Mouse (Mus musculus): ENCODE measurements around the gene Olfr924. TPM values are rescaled to one million over a fixed set of nuclear protein-coding genes. Genes with fewer than 3 reads are reported as not detected.
"Not testable (repeated sequence)": the region's sequence is repeated elsewhere in the genome, so short reads cannot be mapped to it uniquely, and the experiment has no call there.

The Olfr924 gene
- not detected for total RNA-seq (2021)

DNA sequence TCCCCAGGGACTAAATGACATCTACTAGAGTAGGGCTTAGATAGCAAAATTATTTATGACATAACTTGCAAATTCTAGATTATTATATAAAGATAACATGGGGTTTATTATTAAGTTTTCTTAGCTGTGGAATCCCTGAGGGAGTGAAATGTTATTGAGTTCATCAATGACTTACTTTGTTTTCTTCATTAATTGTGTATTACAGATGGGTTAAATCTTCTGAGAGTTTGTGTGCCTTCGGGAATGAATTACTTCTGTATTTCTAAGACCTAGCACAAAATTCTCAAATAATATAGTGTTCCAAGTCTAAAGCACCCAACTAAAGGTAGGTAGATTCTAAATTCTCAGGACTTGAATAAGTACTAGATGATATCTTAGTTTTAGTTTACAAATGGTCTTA is at the start of gene Olfr924:
Gene Olfr924, plus strand, starts transcription at position 301 of the 400 bp plus-strand sequence.
- no peak for DNase-seq (ENCODE audit: extremely low spot score in 1 of 2, low spot score in 1 of 2)

DNA sequence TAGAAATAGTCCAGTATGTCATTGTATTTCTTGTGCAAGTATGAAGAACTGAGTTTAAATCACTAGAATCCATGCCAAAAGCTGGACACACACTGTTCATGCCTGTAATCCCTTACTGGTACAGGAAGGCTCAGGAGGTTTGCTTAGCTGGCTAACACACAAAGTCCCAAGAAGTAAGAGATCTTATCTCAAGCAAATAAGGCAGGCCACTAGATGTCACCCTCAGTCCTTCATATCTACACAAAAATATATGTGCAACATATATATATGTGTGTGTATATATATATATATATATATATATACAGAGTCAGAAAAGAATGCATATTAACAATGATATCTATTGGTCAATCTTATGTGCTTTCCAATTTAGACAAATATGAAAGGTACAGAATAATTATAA is 38.6 kb upstream of the Olfr924 start:
- DNase-seq (ENCODE audit: extremely low spot score in 1 of 2, low spot score in 1 of 2), result peak in 1 of 2 experiments; percentile 4

DNA sequence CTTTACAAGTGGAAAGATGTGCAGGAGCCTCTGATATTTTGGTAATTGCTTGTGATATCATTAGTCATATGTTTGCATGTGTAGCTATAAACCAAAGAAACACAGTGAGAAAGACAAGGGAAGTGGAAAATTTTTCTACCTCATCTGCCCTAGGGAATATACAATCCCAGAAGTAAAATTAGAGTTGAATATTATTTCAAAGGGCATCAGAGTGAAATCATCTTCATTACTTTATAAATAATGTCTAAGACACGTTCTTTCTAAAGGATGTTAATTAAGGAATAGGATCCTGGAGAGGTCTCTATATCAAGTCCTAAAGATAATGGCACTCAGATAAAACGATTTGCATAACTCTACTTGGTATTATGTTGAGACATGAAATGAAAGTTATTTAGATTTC is 29.9 kb upstream of the Olfr924 start, which contains the start of gene Olfr922:
Gene Olfr922, plus strand, starts transcription at position 301 of the 400 bp plus-strand sequence.
- DNase-seq (ENCODE audit: extremely low spot score in 1 of 2, low spot score in 1 of 2), result no peak

DNA sequence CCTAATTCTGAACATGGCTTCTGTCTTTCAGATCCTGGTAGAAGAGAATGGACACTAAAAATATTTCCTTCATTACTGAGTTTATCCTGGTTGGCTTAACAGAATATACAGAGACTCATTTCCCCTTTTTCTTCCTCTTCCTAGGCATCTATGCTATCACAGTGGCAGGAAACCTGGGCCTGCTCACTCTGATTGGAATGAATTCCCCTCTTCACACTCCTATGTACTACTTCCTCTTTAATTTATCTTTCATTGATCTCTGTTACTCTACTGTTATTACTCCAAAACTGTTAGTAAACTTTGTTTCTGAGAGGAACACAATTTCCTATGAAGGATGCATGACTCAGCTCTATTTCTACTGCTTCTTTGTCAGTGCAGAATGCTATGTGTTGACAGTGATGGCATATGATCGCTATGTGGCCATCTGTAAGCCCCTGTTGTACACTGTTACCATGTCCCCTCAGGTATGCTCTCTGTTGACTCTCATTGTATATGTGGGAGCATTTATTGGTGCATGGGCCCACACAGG is 28.7 kb upstream of the Olfr924 start:
- no peak for DNase-seq (ENCODE audit: extremely low spot score in 1 of 2, low spot score in 1 of 2)

DNA sequence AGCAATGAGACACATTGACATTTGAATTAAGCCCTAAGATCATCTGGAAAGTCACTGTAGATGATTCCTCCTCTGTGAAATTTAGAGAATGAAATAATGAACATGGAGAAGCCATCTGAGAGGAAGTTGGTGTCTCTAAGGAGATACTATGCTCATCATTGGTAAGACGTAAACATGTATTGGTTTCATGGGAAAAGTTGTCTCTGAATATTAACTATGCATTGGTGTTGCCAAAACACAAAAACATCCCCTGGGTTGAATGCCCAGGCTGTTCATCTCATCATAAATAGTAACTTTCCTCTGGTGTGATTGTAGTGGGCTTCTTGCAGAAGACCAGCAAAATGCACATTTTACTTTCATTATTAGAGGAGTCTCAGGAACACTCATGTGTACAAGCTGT is 18.0 kb upstream of the Olfr924 start, which contains the start of gene Olfr923:
Gene Olfr923, plus strand, starts transcription at position 301 of the 400 bp plus-strand sequence.
- no peak for DNase-seq (ENCODE audit: extremely low spot score in 1 of 2, low spot score in 1 of 2)

DNA sequence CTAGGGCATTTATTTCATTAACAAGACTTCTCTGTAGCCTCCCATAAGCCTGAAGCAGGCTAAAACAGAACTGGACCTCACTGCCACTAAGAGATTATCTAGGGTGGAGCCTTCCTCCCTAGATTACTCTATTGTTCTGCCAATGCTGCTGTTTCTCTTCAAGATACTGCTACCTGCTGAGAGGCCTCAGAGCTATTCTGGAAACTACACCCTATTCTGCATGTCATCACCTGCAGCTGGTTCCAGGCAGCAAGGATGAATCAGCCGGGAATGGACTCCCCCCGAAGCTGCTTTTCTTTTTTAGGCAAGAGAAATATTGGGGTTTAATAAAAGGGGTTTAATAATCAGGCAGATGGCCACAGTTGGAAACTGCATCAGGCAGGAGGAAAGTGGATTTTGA is 11.2 kb upstream of the Olfr924 start:
- DNase-seq (ENCODE audit: extremely low spot score in 1 of 2, low spot score in 1 of 2), result no peak

DNA sequence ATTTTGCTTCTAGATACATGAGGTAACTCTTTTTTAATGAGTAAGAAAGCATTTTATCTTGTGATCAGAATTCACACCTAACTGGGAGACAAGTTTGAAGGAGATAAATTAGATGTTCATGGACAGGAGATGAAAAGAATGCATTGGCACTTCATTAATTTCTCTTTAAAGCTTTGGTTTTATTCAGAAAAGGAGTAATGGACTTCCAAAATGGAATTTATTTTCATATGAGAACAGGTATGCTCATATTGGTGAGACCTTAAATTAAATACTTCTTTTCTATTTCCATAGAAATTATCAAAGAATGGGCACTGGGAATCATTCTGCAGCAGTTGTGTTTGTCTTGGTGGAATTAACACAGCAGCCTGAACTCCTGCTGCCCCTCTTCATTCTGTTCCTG is 10.5 kb downstream of the Olfr924 start, which contains the start of gene Olfr26:
Gene Olfr26, plus strand, starts transcription at position 301 of the 400 bp plus-strand sequence.
- no peak for DNase-seq (ENCODE audit: extremely low spot score in 1 of 2, low spot score in 1 of 2)

DNA sequence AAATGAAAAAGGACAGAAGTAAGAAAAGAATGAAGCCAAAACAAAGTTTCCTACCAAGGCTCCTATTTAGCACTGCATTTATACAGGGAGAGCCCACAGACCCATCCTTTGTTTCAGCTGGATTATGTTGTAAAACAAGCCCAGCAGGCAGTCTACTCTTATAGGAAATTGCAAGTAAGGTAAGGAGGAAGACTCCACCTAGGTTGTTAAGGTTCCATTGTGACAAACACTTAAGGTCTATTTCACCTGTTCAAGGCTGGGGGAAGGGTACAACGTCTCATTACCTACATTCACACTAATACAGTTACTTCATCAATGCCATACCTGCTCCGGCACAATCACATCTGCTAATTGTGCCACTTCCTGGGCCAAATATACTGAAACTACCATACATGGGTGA is 30.6 kb downstream of the Olfr924 start:
- not testable (repeated sequence) for DNase-seq (ENCODE audit: extremely low spot score in 1 of 2, low spot score in 1 of 2)

DNA sequence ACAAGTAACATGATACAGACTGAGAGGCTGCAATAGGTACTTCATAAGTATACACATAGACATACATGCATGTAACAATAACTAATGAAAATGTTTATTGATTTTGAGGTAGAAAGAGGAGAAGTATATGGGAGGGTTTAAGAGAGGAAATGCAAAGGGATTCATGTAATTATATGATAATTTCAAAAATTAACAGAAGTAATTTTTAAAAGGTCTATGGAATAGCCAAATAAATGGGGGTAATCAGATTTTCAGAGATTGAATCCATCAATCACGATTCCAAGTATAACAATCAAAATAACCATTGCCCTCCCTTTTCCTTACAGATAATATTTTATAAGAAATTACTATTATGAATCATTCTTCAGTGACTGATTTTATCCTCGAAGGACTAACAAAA is 32.6 kb downstream of the Olfr924 start, which contains the start of gene Olfr926:
Gene Olfr926, plus strand, starts transcription at position 301 of the 400 bp plus-strand sequence.
- no peak for DNase-seq (ENCODE audit: extremely low spot score in 1 of 2, low spot score in 1 of 2)

Other genes with a start within 250 kb of the Olfr924 start
- gene Olfr914, start 239.3 kb upstream of the Olfr924 start, total RNA-seq (2021), result not detected
- gene Olfr916, start 184.6 kb upstream of the Olfr924 start, total RNA-seq (2021), result not detected
- not detected for gene Olfr917, start 178.6 kb upstream of the Olfr924 start, total RNA-seq (2021)
- not detected for gene Olfr918, start 169.8 kb upstream of the Olfr924 start, total RNA-seq (2021)
- gene Olfr919, start 140.8 kb upstream of the Olfr924 start, total RNA-seq (2021), result not detected
- gene Vwa5a, start 126.2 kb upstream of the Olfr924 start, total RNA-seq (2021), result 10 to 100 TPM; 10.4 to 11.5 TPM
- gene Olfr920, start 92.2 kb upstream of the Olfr924 start, total RNA-seq (2021), result under 1 TPM in 1 of 2 experiments, not detected in 1; 0.10 TPM
- gene Olfr921, start 71.4 kb upstream of the Olfr924 start, total RNA-seq (2021), result not detected
- not detected for gene Olfr922, start 29.8 kb upstream of the Olfr924 start, total RNA-seq (2021)
- gene Olfr923, start 17.9 kb upstream of the Olfr924 start, total RNA-seq (2021), result not detected
- gene Olfr26, start 10.6 kb downstream of the Olfr924 start, total RNA-seq (2021), result not detected
- not detected for gene Olfr926, start 32.7 kb downstream of the Olfr924 start, total RNA-seq (2021)
- gene Olfr930, start 85.4 kb downstream of the Olfr924 start, total RNA-seq (2021), result not detected
- gene Olfr933, start 127.9 kb downstream of the Olfr924 start, total RNA-seq (2021), result not detected
- not detected for gene Olfr934, start 143.9 kb downstream of the Olfr924 start, total RNA-seq (2021)
- not detected for gene Olfr935, start 155.2 kb downstream of the Olfr924 start, total RNA-seq (2021)
- gene Olfr146, start 178.9 kb downstream of the Olfr924 start, total RNA-seq (2021), result not detected
- gene Olfr937, start 220.5 kb downstream of the Olfr924 start, total RNA-seq (2021), result not detected
- gene Olfr938, start 234.4 kb downstream of the Olfr924 start, total RNA-seq (2021), result not detected